Mouse (Mus musculus): ENCODE results near the gene Rpsa. TPM values are rescaled to one million over a fixed set of nuclear protein-coding genes. Genes with fewer than 3 reads are reported as not detected.

Gene Rpsa
- polyA plus RNA-seq (2014; fragmentation: Nextera tagmentation; extraction: Ambion mirVana): 1,110 and 1,180 TPM in 2 replicates

DNA sequence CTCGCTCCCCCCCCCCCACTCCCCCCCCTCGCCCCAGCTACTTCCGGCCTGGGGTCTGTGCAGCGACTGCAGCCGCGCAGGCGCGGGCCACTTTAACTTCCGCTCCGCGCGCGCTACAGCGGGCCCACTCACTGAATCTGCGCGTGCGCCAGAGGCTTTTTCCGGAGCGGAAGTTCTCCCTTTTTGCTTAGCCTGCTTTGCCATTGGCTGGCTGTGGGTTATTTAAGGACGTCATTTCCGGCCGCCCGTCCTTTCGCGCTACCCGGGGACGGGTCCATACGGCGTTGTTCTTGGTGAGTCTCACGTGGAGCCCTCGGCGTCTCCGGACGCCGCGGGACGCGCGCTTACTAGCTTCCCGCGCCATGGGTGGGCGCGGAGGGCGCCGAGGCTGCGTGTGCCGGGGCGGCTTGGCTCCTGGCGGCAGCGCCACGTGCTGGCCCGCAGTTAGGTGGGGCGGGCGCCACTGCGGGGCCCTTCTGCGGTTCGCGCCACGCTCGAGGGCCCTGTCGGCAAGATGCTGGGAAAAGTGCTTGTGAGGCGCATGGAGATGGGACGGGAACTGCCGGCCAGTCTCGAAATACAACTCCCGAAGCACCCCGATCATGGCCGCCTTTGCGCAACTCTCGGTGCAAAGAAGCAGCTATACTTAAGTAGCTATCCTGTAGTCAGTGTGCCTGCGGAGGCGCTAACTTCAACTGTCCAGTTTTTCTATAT, at the start of gene Rpsa:
TSS of gene Rpsa (plus strand) at position 152 of the 714 bp plus-strand sequence.
- H3K36me3 ChIP-seq (replicated peaks; ENCODE audit: control insufficient read depth, insufficient read depth): peaks cover 55% of the 10 kb centered on the region

DNA sequence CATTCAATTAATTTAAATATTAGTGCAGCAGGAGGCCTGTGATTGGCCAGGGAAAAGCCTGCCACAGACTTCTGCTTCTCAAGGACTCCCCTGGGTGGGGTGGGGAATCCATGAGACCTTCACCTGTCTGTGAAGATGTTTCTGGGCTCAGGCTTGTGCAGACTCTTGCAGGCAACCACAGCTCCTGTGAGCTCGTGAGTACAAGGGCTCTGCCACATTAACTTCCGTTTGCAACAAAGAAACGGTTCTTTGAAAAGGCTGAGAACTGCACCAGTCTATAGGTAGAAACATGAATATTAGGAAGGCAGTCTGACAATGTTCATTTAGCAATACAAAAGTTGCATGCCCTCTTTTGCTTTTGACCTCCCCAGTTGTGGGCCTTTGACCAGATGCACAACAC, 49.2 kb upstream of the Rpsa start:
- no peaks in the 10 kb centered on the region for H3K27me3 ChIP-seq (ENCODE audit: control insufficient read depth, insufficient read depth, low read length)
- H3K4me1 ChIP-seq (replicated peaks; ENCODE audit: control insufficient read depth, insufficient read depth, low read length): no peaks in the 10 kb centered on the region
- no peak overlapping the region for H3K4me2 ChIP-seq (replicated peaks)
- no peak for DNase-seq (ENCODE audit: low spot score)
- H3K36me3 ChIP-seq (replicated peaks; ENCODE audit: control insufficient read depth, insufficient read depth): no peaks in the 10 kb centered on the region
- H3K9me3 ChIP-seq (ENCODE audit: control insufficient read depth, low read length): no peaks in the 10 kb centered on the region
- no peak overlapping the region for H3K4me3 ChIP-seq (replicated peaks; ENCODE audit: low read length)
- no peak overlapping the region for H3K27ac ChIP-seq
- WGBS: 83% methylated on average over 3 of the region's 3 CpGs
- no peak overlapping the region for H3K9ac ChIP-seq
- no peak for ATAC-seq (ENCODE audit: low FRiP score)

More for the DNA sequence above, at the start of gene Rpsa:
- Histone ChIP-seq H3K27me3 (ENCODE audit: control insufficient read depth, insufficient read depth, low read length) (no peaks in the 10 kb centered on the region), H3K9ac (peak within 1 kb of the TSS; percentile 99), H3K27ac (peak within 1 kb of the TSS; percentile 84), H3K9me3 (ENCODE audit: control insufficient read depth, low read length) (no peaks in the 10 kb centered on the region), H3K4me2 (replicated peaks) (peak within 1 kb of the TSS; percentile 89), H3K4me1 (replicated peaks; ENCODE audit: control insufficient read depth, insufficient read depth, low read length) (peaks cover 11% of the 10 kb centered on the region), H3K4me3 (replicated peaks; ENCODE audit: low read length) (peak within 1 kb of the TSS; percentile 100)
- ATAC-seq (ENCODE audit: low FRiP score) (peak; percentile 97), DNase-seq (ENCODE audit: low spot score) (peak; percentile 99)
- WGBS: under 1% methylated on average over 68 of the region's 72 CpGs

DNA sequence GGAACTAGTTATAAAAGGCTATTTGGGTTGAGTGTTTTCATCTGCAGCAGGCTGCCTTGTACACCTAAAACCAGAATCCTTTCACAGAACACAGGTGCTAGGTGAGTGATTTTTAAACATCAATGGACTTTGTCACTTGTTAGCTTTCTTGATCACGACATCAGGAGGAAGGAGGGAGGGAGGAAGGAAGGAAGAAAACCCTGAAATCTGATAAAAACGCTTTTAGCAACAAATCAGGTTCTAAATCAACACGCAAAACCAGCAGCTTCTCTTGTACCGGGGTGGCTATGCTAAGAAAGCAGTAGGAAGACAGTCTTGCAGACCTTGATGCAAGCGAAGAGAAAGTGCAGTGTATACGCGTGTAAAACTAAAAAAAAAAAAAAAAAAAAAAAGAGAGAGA, 47.6 kb upstream of the Rpsa start:
- H3K4me1 ChIP-seq (replicated peaks; ENCODE audit: control insufficient read depth, insufficient read depth, low read length): no peaks in the 10 kb centered on the region
- no peak overlapping the region for H3K4me3 ChIP-seq (replicated peaks; ENCODE audit: low read length)
- H3K4me2 ChIP-seq (replicated peaks): no peak overlapping the region
- no peak overlapping the region for H3K9ac ChIP-seq
- DNase-seq (ENCODE audit: low spot score): no peak
- no peaks in the 10 kb centered on the region for H3K36me3 ChIP-seq (replicated peaks; ENCODE audit: control insufficient read depth, insufficient read depth)
- H3K27ac ChIP-seq: no peak overlapping the region
- no peaks in the 10 kb centered on the region for H3K9me3 ChIP-seq (ENCODE audit: control insufficient read depth, low read length)
- no peaks in the 10 kb centered on the region for H3K27me3 ChIP-seq (ENCODE audit: control insufficient read depth, insufficient read depth, low read length)
- WGBS: 81% methylated on average over 7 of the region's 7 CpGs
- no peak for ATAC-seq (ENCODE audit: low FRiP score)

DNA sequence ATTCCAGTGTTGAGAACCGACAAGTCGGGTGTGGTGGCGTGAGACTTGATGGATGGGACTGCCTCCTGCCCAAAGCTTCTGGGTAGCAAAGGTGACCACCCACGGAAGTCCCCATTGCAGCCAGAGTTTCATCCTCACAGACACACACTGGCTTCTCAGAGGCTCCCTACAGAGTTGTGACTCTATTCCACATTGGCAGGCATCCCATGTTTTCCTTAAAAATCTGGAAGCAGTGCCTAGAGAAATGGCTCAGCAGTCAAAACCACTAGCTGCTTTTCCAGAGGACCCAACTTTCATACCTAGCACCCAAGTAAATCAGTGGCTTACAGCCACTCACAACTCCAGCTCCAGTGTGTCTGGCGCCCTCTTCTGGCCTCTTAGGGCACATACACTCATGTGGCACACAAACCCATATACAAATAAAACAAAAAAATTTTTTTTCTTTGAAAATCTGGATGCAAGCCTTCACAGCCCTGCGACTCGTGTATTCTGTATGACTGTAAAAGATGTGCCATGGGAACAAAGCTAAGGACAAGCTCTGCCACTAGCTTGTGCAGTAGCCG, 46.9 kb upstream of the Rpsa start:
- Histone ChIP-seq H3K9ac (no peak overlapping the region), H3K9me3 (ENCODE audit: control insufficient read depth, low read length) (no peaks in the 10 kb centered on the region), H3K4me2 (replicated peaks) (no peak overlapping the region), H3K4me3 (replicated peaks; ENCODE audit: low read length) (no peak overlapping the region), H3K27ac (no peak overlapping the region), H3K4me1 (replicated peaks; ENCODE audit: control insufficient read depth, insufficient read depth, low read length) (no peaks in the 10 kb centered on the region), H3K27me3 (ENCODE audit: control insufficient read depth, insufficient read depth, low read length) (no peaks in the 10 kb centered on the region), H3K36me3 (replicated peaks; ENCODE audit: control insufficient read depth, insufficient read depth) (no peaks in the 10 kb centered on the region)
- no peak for DNase-seq (ENCODE audit: low spot score)
- WGBS: 82% methylated on average over 8 of the region's 8 CpGs
- ATAC-seq (ENCODE audit: low FRiP score): no peak

DNA sequence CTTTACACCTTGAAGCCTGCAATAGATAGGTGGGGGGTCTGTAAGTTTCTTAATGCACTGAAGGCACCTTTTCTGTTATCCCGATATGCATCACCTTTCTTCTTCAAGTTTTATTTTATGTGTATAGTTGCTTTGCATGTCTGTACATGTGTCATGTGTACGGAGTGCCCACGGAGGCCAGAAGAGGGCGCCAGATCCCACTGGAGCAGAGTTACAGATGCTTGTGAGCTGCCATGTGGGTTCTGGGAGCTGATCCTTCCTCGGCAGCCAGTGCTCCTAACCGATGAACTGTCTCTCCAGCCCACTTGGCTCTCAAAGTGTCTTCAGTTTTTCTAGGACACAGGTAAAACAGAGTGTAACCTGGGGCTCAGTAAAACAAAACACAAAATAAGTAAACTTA, 46.2 kb upstream of the Rpsa start:
- WGBS: 76% methylated on average over 6 of the region's 6 CpGs
- H3K4me1 ChIP-seq (replicated peaks; ENCODE audit: control insufficient read depth, insufficient read depth, low read length): no peaks in the 10 kb centered on the region
- H3K4me2 ChIP-seq (replicated peaks): no peak overlapping the region
- no peak overlapping the region for H3K27ac ChIP-seq
- no peaks in the 10 kb centered on the region for H3K27me3 ChIP-seq (ENCODE audit: control insufficient read depth, insufficient read depth, low read length)
- H3K9ac ChIP-seq: no peak overlapping the region
- ATAC-seq (ENCODE audit: low FRiP score) (no peak), DNase-seq (ENCODE audit: low spot score) (no peak)
- H3K4me3 ChIP-seq (replicated peaks; ENCODE audit: low read length): no peak overlapping the region
- H3K9me3 ChIP-seq (ENCODE audit: control insufficient read depth, low read length): no peaks in the 10 kb centered on the region
- H3K36me3 ChIP-seq (replicated peaks; ENCODE audit: control insufficient read depth, insufficient read depth): no peaks in the 10 kb centered on the region

DNA sequence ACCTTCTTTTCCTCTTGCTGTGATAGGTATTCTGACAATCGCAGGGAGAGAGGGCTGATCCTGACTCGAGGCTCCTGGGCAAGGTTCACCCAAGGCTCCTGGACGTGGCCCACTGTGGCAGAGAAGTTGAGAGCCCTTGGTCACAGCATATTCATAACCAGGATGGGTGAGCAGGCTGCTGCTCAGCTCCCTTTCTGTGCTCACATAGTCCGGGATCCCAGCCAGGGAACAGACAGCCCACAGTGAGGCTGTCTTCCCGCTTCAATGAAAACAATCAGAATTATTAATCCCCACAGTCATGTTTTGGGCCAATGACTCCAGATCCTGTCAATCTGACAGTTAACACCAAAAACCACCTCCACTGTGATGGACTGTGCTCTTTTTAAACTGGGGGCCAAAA, 45.5 kb upstream of the Rpsa start:
- no peak overlapping the region for H3K4me3 ChIP-seq (replicated peaks; ENCODE audit: low read length)
- H3K9ac ChIP-seq: no peak overlapping the region
- no peaks in the 10 kb centered on the region for H3K4me1 ChIP-seq (replicated peaks; ENCODE audit: control insufficient read depth, insufficient read depth, low read length)
- ATAC-seq (ENCODE audit: low FRiP score): no peak
- H3K27me3 ChIP-seq (ENCODE audit: control insufficient read depth, insufficient read depth, low read length): no peaks in the 10 kb centered on the region
- H3K9me3 ChIP-seq (ENCODE audit: control insufficient read depth, low read length): no peaks in the 10 kb centered on the region
- WGBS: 80% methylated on average over 5 of the region's 5 CpGs
- H3K27ac ChIP-seq: no peak overlapping the region
- no peaks in the 10 kb centered on the region for H3K36me3 ChIP-seq (replicated peaks; ENCODE audit: control insufficient read depth, insufficient read depth)
- no peak for DNase-seq (ENCODE audit: low spot score)
- no peak overlapping the region for H3K4me2 ChIP-seq (replicated peaks)

DNA sequence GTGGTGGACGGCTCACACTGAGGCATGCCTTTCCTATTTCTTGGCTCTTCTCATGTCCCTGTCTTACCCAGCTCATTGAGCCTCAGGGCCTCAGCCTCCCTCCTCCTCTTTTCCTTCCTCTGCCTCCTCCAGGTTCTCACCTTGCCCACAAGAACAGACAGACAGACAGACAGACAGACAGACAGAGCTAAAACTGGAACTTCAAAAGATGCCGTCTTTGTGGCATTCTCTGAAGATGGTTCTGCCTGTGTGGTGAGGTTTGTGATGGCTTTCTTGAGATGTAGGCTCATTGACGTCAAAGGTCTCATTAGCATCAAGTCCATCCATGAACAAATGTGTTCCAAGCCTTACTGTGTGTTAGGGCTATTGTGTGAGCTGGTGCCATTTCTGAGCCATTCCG, 44.8 kb upstream of the Rpsa start:
- no peaks in the 10 kb centered on the region for H3K27me3 ChIP-seq (ENCODE audit: control insufficient read depth, insufficient read depth, low read length)
- DNase-seq (ENCODE audit: low spot score): no peak
- H3K9ac ChIP-seq: no peak overlapping the region
- no peaks in the 10 kb centered on the region for H3K36me3 ChIP-seq (replicated peaks; ENCODE audit: control insufficient read depth, insufficient read depth)
- H3K4me2 ChIP-seq (replicated peaks): no peak overlapping the region
- no peak overlapping the region for H3K4me3 ChIP-seq (replicated peaks; ENCODE audit: low read length)
- H3K4me1 ChIP-seq (replicated peaks; ENCODE audit: control insufficient read depth, insufficient read depth, low read length): no peaks in the 10 kb centered on the region
- no peak overlapping the region for H3K27ac ChIP-seq
- H3K9me3 ChIP-seq (ENCODE audit: control insufficient read depth, low read length): no peaks in the 10 kb centered on the region
- ATAC-seq (ENCODE audit: low FRiP score): no peak
- WGBS: 59% methylated on average over 4 of the region's 4 CpGs

DNA sequence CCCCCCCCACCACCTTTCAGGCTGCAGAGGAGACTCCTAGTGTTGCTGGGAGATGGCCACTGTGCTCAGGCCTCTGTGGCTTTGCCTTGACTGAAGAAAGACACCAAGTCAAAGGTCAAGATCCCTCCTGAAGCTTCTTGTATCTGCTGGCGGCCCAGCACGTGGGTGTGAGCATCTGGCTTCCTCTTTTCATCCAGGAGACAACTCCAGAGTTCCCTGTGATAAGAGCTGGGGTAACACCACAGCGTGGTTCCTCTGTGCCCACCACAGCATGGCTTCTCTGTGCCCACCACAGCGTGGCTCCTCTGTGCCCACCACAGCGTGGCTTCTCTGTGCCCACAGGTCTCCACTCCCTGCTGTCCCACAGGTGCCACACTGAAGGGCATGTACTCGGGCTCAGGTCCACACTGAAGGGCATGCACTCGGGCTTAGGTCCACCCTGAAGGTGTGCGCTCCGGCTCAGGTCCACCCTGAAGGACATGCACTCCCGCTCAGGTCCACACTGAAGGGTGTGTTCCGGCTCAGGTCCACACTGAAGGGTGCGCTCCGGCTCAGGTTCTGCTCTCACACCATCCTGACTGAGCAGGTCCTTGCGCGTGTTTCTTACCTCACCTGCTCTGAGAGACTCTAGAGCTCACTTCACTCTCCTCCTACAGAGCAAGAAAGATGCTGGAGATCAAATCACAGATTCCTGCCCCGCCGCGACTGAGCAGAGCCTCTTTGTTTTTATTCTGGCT, 44.2 kb upstream of the Rpsa start:
- H3K4me3 ChIP-seq (replicated peaks; ENCODE audit: low read length): no peak overlapping the region
- no peak overlapping the region for H3K4me2 ChIP-seq (replicated peaks)
- ATAC-seq (ENCODE audit: low FRiP score) (no peak), DNase-seq (ENCODE audit: low spot score) (no peak)
- no peaks in the 10 kb centered on the region for H3K36me3 ChIP-seq (replicated peaks; ENCODE audit: control insufficient read depth, insufficient read depth)
- no peak overlapping the region for H3K9ac ChIP-seq
- no peak overlapping the region for H3K27ac ChIP-seq
- WGBS: 81% methylated on average over 18 of the region's 18 CpGs
- no peaks in the 10 kb centered on the region for H3K4me1 ChIP-seq (replicated peaks; ENCODE audit: control insufficient read depth, insufficient read depth, low read length)
- H3K27me3 ChIP-seq (ENCODE audit: control insufficient read depth, insufficient read depth, low read length): no peaks in the 10 kb centered on the region
- no peaks in the 10 kb centered on the region for H3K9me3 ChIP-seq (ENCODE audit: control insufficient read depth, low read length)

DNA sequence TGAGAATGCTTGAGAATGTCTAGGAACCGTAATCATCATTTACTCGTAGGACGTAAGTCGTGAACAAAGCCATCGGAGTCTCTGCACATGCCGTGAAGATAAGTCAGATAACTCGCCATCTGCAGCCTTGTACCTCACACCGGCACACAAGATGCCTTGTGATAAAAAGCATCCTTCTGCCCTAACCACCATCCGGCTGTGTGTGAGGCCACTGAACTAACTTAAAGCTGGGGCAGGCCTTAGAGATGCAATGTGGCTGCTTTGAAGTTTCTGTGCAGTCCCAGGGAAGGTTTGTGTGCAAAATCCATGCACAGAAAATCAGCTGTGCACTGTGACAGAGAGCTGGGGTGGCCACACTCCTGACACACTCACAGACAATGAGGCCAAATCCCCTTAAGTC, 43.1 kb upstream of the Rpsa start:
- no peaks in the 10 kb centered on the region for H3K9me3 ChIP-seq (ENCODE audit: control insufficient read depth, low read length)
- H3K9ac ChIP-seq: no peak overlapping the region
- H3K36me3 ChIP-seq (replicated peaks; ENCODE audit: control insufficient read depth, insufficient read depth): no peaks in the 10 kb centered on the region
- H3K4me2 ChIP-seq (replicated peaks): no peak overlapping the region
- no peaks in the 10 kb centered on the region for H3K27me3 ChIP-seq (ENCODE audit: control insufficient read depth, insufficient read depth, low read length)
- no peaks in the 10 kb centered on the region for H3K4me1 ChIP-seq (replicated peaks; ENCODE audit: control insufficient read depth, insufficient read depth, low read length)
- H3K27ac ChIP-seq: no peak overlapping the region
- DNase-seq (ENCODE audit: low spot score) (no peak), ATAC-seq (ENCODE audit: low FRiP score) (no peak)
- H3K4me3 ChIP-seq (replicated peaks; ENCODE audit: low read length): no peak overlapping the region
- 90% methylated on average over 9 of the region's 9 CpGs for WGBS

Data from hindbrain, embryonic 14.5 days (tissue).